Mouse (Mus musculus) bone marrow macrophage, adult 2 months (primary cell): ENCODE results near the gene Bcat1.

ENCODE experiments used
- CTCF ChIP-seq: IDR thresholded peaks from 2 replicates; pipeline ENCODE4 v1.5.1; 2012; ENCODE audit warnings: low read depth, mild to moderate bottlenecking, low read length, moderate library complexity
- POLR2A ChIP-seq: IDR thresholded peaks from 2 replicates; pipeline ENCODE4 v1.6.1; 2012; ENCODE audit warnings: mild to moderate bottlenecking, low read depth, low read length, borderline replicate concordance

DNA sequence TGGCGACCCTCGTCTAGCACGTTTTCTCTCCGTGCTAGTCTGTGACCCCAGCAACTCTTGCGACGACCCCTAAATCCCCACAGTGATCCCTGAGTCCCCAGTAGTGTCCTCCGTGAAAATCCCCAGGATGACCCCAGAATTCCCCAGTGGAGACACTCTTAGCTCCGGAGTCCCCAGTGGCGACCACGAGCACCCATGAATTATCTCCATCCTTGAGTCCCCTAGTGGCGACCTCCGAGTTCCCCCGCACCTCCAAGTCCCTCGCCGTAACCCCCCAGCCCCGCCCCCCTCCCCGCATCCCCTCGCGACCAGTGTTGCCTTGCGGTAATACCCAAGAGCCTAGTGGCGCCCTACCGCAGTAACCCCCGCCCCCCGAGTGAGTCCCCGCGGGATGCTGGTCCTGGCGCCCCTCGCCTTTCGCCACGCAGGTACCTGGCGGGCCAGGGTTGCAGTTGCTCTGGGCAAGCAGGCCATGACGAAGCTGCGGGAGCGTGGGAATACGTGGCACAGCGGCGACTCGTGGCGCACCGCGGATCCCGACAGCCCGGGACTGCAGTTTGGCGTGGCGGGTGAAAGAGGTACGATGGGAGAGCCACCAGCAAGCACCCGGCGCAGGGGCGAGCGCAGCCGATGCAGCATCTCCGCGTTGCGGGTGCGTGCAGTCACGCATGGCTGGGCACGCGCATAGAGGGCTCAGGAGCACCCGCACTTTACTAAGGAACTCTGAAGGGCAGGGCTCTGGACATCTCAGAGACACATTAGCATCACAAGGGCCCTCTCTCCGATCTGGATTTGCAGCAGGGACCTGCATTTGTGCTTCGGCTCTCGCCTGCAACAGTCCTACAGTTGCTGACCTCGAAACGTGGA lies 27.6 kb downstream of the Bcat1 start:
- TF ChIP-seq CTCF (no peak), POLR2A (no peak)
